Mouse (Mus musculus) midbrain, postnatal 0 days (tissue): ENCODE results near the gene Ldlrap1. TPM values are rescaled to one million over a fixed set of nuclear protein-coding genes. Genes with fewer than 3 reads are reported as not detected.

ENCODE experiments used
- ATAC-seq: fragments of 200-750 bp; cut with Nextera tagmentation; 2 replicates; pipeline ENCODE4 v1.8.0; 2017; ENCODE audit warnings: moderate number of reproducible peaks, mild to moderate bottlenecking, moderate TSS enrichment, moderate library complexity; ENCODE audit not compliant: low FRiP score
- DNase-seq: peaks from one replicate; pipeline ENCODE4 v3.0.0-alpha.2; 2015; ENCODE audit warnings: low spot score
- H3K27ac ChIP-seq: fragments of 300-500 bp; sonication (generic); 2 replicates; pipeline ENCODE4 v1.5.1; 2014; ENCODE audit warnings: low read depth, mild to moderate bottlenecking, low read length, mixed read lengths
- H3K27me3 ChIP-seq: fragments of 300-500 bp; sonication (generic); 2 replicates; pipeline ENCODE4 v1.6.1; 2014; ENCODE audit warnings: low read length, control low read depth, mixed read lengths; ENCODE audit not compliant: insufficient read depth
- H3K36me3 ChIP-seq: fragments of 300-500 bp; sonication (generic); 2 replicates; pipeline ENCODE4 v1.6.1; 2014; ENCODE audit warnings: low read length, control low read depth, mixed read lengths; ENCODE audit not compliant: insufficient read depth
- H3K4me1 ChIP-seq: fragments of 300-500 bp; sonication (generic); 2 replicates; pipeline ENCODE4 v1.6.1; 2014; ENCODE audit warnings: mild to moderate bottlenecking, control low read depth, antibody characterized with exemption, low read length, mixed read lengths; ENCODE audit not compliant: insufficient read depth
- H3K4me2 ChIP-seq: fragments of 300-500 bp; sonication (generic); 2 replicates; pipeline ENCODE4 v1.6.1; 2014; ENCODE audit warnings: low read depth, mild to moderate bottlenecking, low read length, mixed read lengths; ENCODE audit not compliant: poor library complexity, severe bottlenecking
- H3K4me3 ChIP-seq: fragments of 300-500 bp; sonication (generic); 2 replicates; pipeline ENCODE4 v1.5.1; 2014; ENCODE audit warnings: low read depth, mild to moderate bottlenecking, low read length, moderate library complexity
- H3K9ac ChIP-seq: fragments of 300-500 bp; sonication (generic); replicated peaks from 2 replicates; pipeline ENCODE4 v1.6.1; 2014; ENCODE audit warnings: mild to moderate bottlenecking, low read length, moderate library complexity, mixed read lengths; ENCODE audit not compliant: poor library complexity, severe bottlenecking
- H3K9me3 ChIP-seq: fragments of 300-500 bp; sonication (generic); 2 replicates; pipeline ENCODE4 v1.6.1; 2016; ENCODE audit warnings: low read length, control low read depth
- CTCF ChIP-seq: IDR thresholded peaks from 2 replicates; pipeline ENCODE4 v1.5.1; 2016; ENCODE audit warnings: antibody characterized with exemption, mild to moderate bottlenecking
- WGBS: fragments of 180-500 bp; shearing (Covaris S2); extraction: QIAGEN DNeasy Blood & Tissue Kit; methylation state at CpG from one replicate; pipeline ENCODE4 v1.1.7; 2014; 5-methylcytosine and 5-hydroxymethylcytosine counted together
- polyA plus RNA-seq: library from polyadenylated mRNA; unstranded; fragments of >200 nt; fragmentation: Nextera tagmentation; extraction: Ambion mirVana; gene quantifications from 2 replicates; pipeline ENCODE4 v1.2.1, GENCODE M21; 2015
- total RNA-seq: library from RNA; depleted of rRNA; stranded (reverse); fragments of >200 nt; gene quantifications from 2 replicates; pipeline ENCODE4 v1.2.3, GENCODE M21; 2014

Ldlrap1 gene
- total and polyA plus RNA-seq, 2 experiments from 2014 or later, result 2.5 to 3.1 TPM

DNA sequence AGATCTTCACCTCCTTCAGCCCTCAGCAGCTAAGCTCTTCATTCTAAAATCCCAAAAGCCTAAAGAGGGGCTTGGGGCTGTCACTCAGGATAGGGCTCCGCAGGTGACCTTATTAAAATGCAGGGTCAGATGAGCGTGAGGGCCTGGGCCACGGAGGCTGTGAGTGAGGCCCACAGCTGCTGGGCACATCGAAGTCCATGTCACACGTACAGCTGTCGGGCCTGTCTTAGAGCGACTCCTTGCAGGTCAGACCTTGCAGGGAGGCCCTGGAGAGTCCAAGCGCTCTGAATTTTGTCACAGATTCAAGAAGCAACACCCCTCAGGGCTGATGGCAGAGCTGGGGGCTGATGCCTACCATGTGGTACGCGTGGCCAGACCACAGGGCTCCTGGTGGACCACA lies 32.9 kb upstream of the Ldlrap1 start:
- no peak overlapping the region for H3K4me3 ChIP-seq
- H3K4me1 ChIP-seq, result no peaks in the 10 kb centered on the region
- H3K27ac ChIP-seq, result no peak overlapping the region
- no peak overlapping the region for H3K4me2 ChIP-seq
- no peaks in the 10 kb centered on the region for H3K9me3 ChIP-seq
- peak; percentile 28; the same call in 1 of the 2 replicates for ATAC-seq
- no peak overlapping the region for H3K9ac ChIP-seq
- 58% methylated on average over 10 of the region's 10 CpGs for WGBS
- H3K36me3 ChIP-seq, result peaks cover 45% of the 10 kb centered on the region
- no peak for DNase-seq
- H3K27me3 ChIP-seq, result no peaks in the 10 kb centered on the region
- no peak for TF ChIP-seq CTCF

DNA sequence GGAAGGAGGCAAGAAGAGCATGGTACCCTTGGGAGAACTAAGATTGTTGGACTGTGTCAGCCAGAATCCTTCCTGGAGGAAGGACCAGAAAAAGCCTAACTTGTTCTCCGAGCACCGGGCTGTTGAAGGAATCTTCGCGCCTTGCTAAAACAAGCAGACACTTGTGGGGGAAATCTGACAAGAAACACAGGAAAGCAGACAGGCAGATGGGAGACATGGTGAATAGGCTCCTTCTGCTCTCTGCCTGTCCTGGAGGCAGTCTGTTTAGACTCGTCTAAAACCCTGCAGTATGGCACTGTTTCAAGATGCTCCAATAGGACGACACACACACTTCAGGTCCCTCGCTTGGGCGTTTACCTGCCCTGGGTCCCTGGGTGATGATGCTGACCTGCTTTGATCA lies 32.3 kb upstream of the Ldlrap1 start:
- Histone ChIP-seq H3K27ac (no peak overlapping the region), H3K9me3 (no peaks in the 10 kb centered on the region), H3K9ac (no peak overlapping the region), H3K27me3 (no peaks in the 10 kb centered on the region), H3K4me2 (no peak overlapping the region), H3K4me3 (no peak overlapping the region), H3K36me3 (peaks cover 39% of the 10 kb centered on the region), H3K4me1 (no peaks in the 10 kb centered on the region)
- no peak for TF ChIP-seq CTCF
- WGBS, result 79% methylated on average over 8 of the region's 8 CpGs
- DNase-seq, result no peak
- no peak for ATAC-seq

DNA sequence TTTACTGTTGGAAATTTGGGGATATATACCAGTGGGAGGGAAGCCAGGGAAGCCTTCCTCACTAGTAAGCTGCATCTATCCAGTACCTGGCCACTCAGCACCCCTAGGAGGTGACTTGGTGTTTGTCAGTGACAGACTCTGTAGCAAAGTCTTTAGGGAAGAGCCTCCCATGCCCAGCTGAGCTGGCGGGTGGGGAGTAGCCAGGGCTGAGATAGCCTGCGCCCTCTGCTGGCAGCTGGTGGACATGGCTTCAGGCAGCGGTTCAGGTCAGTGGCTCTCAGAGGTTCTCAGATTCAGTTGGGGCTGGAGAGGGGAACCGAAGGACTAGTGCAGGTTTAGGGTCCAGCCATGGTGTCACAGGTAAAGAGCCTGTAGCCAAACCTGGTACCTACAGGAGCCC lies 31.4 kb upstream of the Ldlrap1 start:
- H3K4me2 ChIP-seq, result no peak overlapping the region
- H3K27ac ChIP-seq, result no peak overlapping the region
- 9% methylated on average over 4 of the region's 4 CpGs for WGBS
- no peak overlapping the region for H3K4me3 ChIP-seq
- no peak overlapping the region for H3K9ac ChIP-seq
- H3K9me3 ChIP-seq, result no peaks in the 10 kb centered on the region
- no peaks in the 10 kb centered on the region for H3K27me3 ChIP-seq
- ATAC-seq (no peak), DNase-seq (peak; percentile 80)
- H3K36me3 ChIP-seq, result peaks cover 32% of the 10 kb centered on the region
- H3K4me1 ChIP-seq, result no peaks in the 10 kb centered on the region
- TF ChIP-seq CTCF, result peak; percentile 94

DNA sequence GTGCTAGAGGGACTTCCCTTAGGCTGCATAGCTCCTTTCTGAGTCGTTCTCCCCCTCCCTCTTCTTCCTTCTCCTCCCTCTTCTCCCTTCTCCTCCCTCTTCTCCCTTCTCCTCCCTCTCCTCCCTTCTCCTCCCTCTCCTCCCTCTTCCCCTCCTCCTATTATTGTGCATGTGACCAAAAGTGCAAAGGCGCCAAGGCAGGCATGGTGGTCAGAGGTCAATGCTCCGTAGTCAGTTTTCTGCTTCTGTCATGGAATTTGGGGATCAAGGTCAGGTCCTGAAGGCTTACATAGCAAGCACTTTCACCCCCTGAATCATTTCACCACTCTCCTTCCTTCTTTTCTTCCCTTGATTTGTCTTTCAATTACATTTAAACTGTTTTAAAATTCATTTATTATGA lies 31.0 kb upstream of the Ldlrap1 start:
- H3K4me3 ChIP-seq, result no peak overlapping the region
- no peak for TF ChIP-seq CTCF
- H3K27ac ChIP-seq, result no peak overlapping the region
- no peaks in the 10 kb centered on the region for H3K9me3 ChIP-seq
- WGBS, result 54% methylated on average over 3 of the region's 3 CpGs
- ATAC-seq (no peak), DNase-seq (no peak)
- H3K4me2 ChIP-seq, result no peak overlapping the region
- peaks cover 28% of the 10 kb centered on the region for H3K36me3 ChIP-seq
- H3K27me3 ChIP-seq, result no peaks in the 10 kb centered on the region
- H3K9ac ChIP-seq, result no peak overlapping the region
- H3K4me1 ChIP-seq, result no peaks in the 10 kb centered on the region

DNA sequence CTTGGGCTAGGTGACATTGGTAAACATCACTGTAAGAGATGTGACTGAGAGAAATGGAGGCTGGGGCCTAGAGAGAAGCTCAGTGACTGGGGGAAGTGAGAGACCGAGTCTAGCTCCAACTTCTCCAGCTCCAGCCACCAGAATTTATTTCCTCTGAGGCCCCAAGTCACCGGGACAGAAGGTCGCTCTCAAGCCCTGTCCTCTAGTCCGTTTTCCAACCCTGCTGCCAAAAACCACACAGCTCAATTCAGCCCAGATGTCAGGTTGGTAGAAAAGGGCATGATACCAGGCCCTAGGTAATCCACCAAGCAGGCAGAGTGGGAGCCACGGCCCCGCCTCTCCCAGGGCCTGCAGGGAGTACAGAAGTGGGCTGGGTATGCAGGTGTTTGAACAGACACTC lies 29.8 kb upstream of the Ldlrap1 start:
- no peak for TF ChIP-seq CTCF
- 80% methylated on average over 6 of the region's 6 CpGs for WGBS
- no peak for DNase-seq
- H3K4me2 ChIP-seq, result no peak overlapping the region
- no peaks in the 10 kb centered on the region for H3K9me3 ChIP-seq
- ATAC-seq, result no peak
- peaks cover 17% of the 10 kb centered on the region for H3K36me3 ChIP-seq
- H3K27me3 ChIP-seq, result no peaks in the 10 kb centered on the region
- no peak overlapping the region for H3K27ac ChIP-seq
- H3K4me1 ChIP-seq, result no peaks in the 10 kb centered on the region
- H3K4me3 ChIP-seq, result no peak overlapping the region
- H3K9ac ChIP-seq, result no peak overlapping the region

DNA sequence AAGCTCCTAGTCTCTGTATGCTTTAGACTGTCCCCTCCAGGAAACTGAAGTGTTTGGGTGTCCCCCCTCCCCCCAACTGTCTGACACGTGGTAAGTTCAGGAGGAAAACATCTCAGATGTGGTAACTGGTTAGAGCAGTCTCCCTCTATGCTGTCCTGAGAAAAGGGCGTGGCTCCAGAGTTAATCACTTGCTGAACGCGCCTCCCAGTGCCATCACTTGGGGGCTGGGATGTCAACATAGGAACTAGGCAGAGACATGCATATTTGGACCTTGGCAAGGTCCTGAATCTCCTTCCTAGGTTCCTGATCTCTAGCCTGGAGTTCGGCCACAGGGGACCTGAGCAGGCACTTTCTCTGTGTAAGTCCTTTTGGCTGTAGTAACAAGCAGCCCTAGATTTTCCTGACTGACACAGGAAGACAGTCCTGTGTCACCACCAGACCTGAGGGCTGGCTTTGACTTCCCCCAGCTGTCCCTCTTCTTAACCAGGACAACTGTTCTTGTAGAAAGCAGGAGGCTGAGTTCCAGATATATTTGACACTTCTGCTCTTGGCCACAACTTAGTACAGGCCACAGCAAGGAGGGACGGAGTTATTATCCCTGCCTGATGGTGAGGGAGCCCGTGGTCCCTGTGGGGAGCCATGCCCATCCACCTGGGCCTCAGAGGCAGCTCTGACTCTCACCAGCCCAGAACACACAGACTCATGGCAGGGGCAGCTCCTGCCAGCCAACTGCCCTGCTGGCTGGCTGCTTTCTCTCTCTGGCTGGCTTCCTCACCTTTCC lies 28.9 kb upstream of the Ldlrap1 start:
- ATAC-seq (no peak), DNase-seq (no peak)
- H3K9ac ChIP-seq, result no peak overlapping the region
- no peak for TF ChIP-seq CTCF
- H3K4me2 ChIP-seq, result no peak overlapping the region
- peaks cover 9% of the 10 kb centered on the region for H3K36me3 ChIP-seq
- H3K9me3 ChIP-seq, result no peaks in the 10 kb centered on the region
- WGBS, result 37% methylated on average over 7 of the region's 7 CpGs
- no peak overlapping the region for H3K27ac ChIP-seq
- no peaks in the 10 kb centered on the region for H3K4me1 ChIP-seq
- no peaks in the 10 kb centered on the region for H3K27me3 ChIP-seq
- no peak overlapping the region for H3K4me3 ChIP-seq
